Mouse (Mus musculus): ENCODE measurements around the gene Copa.

DNA sequence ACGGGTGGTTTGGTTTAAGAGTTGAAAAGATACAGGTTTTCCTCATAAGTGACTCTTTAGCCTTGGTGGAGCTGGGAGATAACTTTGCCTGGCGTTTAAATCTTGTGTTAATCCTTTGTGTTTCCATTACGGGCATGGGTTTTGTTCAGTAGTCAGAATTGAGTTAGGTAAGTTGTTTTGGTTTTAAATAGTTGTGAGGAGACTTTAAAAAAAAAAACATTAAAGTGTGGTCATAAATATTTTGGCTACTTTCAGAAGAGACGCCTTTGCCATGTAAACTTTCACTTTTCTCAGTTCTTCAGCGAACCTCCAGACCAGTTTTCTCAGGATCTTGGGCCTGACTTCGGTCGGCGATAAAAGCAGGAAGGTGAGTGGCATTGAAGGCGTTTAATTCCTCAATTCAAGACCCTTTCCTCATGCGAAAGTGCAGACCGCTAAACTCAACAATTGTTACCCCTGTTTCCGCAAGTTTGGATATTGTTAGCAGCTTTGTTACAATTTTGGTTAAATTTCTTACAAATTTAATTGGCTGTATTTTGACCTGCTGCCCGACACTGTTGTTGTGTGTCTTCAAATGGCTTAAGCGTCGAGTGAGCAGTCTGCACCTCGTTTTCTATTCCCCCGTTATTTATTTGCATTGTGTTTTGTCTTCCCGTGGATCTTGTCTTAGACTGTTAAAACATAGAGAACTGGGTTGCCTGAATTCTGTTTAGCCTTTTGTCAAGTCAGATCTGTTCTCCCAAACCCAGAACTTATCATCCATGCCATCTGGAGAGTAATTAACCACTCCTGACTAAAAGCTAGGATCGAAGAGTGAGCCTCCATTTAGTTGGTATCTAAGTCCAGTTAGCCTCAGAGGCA, 66.9 kb downstream of the Copa start:
- TF ChIP-seq CTCF (IDR thresholded peaks at IDR 0.05; ENCODE audit: control insufficient read depth, insufficient read depth, insufficient replicate concordance, low read depth, low read length) = no peak
- no peak for TF ChIP-seq POLR2A (IDR thresholded peaks at IDR 0.05; ENCODE audit: control insufficient read depth, low read depth, low read length)

All from testis, adult 2 months (tissue).